Mouse (Mus musculus): ENCODE results near the gene Tomm20.
"Not testable (repeated sequence)": the region's sequence is repeated elsewhere in the genome, so short reads cannot be mapped to it uniquely, and the experiment has no call there.

Gene Tomm20

GRCm38 (mm10) chr8:126945730-126946163, at the start of gene Tomm20:
Tomm20 (minus strand) TSS chr8:126945844.
- in situ Hi-C loops (cut with MboI), result no loop called here

- in situ Hi-C loops (cut with MboI), result no loop called here
These were observed 48.9 kb upstream of the Tomm20 start for GRCm38 (mm10) chr8:126994506-126994905.

GRCm38 (mm10) chr8:126989363-126990153, 43.9 kb upstream of the Tomm20 start:
- in situ Hi-C loops (cut with MboI), result no loop called here

GRCm38 (mm10) chr8:126988346-126989006, 42.8 kb upstream of the Tomm20 start:
- in situ Hi-C loops (cut with MboI), result no loop called here

- in situ Hi-C loops (cut with MboI), result no loop called here
These were observed 40.9 kb upstream of the Tomm20 start for GRCm38 (mm10) chr8:126986495-126986894.

GRCm38 (mm10) chr8:126980046-126980445, 34.4 kb upstream of the Tomm20 start:
- in situ Hi-C loops (cut with MboI), result no loop called here

- in situ Hi-C loops (cut with MboI), result no loop called here
These were observed 33.7 kb upstream of the Tomm20 start for GRCm38 (mm10) chr8:126979091-126979920.

- in situ Hi-C loops (cut with MboI), result not testable (repeated sequence)
These were observed 32.9 kb upstream of the Tomm20 start for GRCm38 (mm10) chr8:126978535-126978934.

GRCm38 (mm10) chr8:126978028-126978427, 32.4 kb upstream of the Tomm20 start:
- in situ Hi-C loops (cut with MboI), result no loop called here

GRCm38 (mm10) chr8:126976608-126977348, 31.1 kb upstream of the Tomm20 start:
- in situ Hi-C loops (cut with MboI), result no loop called here

GRCm38 (mm10) chr8:126975706-126976105, 30.1 kb upstream of the Tomm20 start:
- in situ Hi-C loops (cut with MboI), result no loop called here

GRCm38 (mm10) chr8:126974511-126974910, 28.9 kb upstream of the Tomm20 start:
- in situ Hi-C loops (cut with MboI), result no loop called here

- in situ Hi-C loops (cut with MboI), result no loop called here
These were observed 28.1 kb upstream of the Tomm20 start for GRCm38 (mm10) chr8:126973686-126974265.

- in situ Hi-C loops (cut with MboI), result no loop called here
These were observed 27.0 kb upstream of the Tomm20 start for GRCm38 (mm10) chr8:126972649-126973048.

GRCm38 (mm10) chr8:126972102-126972501, 26.5 kb upstream of the Tomm20 start:
- in situ Hi-C loops (cut with MboI), result no loop called here

- in situ Hi-C loops (cut with MboI), result no loop called here
These were observed 25.6 kb upstream of the Tomm20 start for GRCm38 (mm10) chr8:126971314-126971664.

- in situ Hi-C loops (cut with MboI), result no loop called here
These were observed 25.1 kb upstream of the Tomm20 start, which contains the start of gene Rbm34 for GRCm38 (mm10) chr8:126970579-126971313. Rbm34 (minus strand) TSS chr8:126971071.

- in situ Hi-C loops (cut with MboI), result no loop called here
These were observed 23.9 kb upstream of the Tomm20 start for GRCm38 (mm10) chr8:126969546-126969945.

GRCm38 (mm10) chr8:126968107-126968506, 22.5 kb upstream of the Tomm20 start:
- in situ Hi-C loops (cut with MboI), result no loop called here

- in situ Hi-C loops (cut with MboI), result no loop called here
These were observed 19.6 kb upstream of the Tomm20 start for GRCm38 (mm10) chr8:126965246-126965645.

- in situ Hi-C loops (cut with MboI), result no loop called here
These were observed 17.2 kb upstream of the Tomm20 start for GRCm38 (mm10) chr8:126962871-126963270.

All from mature B cell (primary cell).